Comparison of ENCODE assay signal across 31 mouse cellular contexts in genomic region chr11:26600692-26601091, GRCm38 (mm10). TPM values are rescaled to one million over a fixed set of nuclear protein-coding genes. Genes with fewer than 3 reads are reported as not detected.
A peak's percentile ranks its signal among the peaks of the same experiment; 100 is the strongest.
DNase-seq lines count a peak whose midpoint lies in the region; ATAC-seq lines count a peak whose summit lies in the region.
"Had no signal": no experiment of that assay in that cellular context is flagged by ENCODE, and none has a peak within 500 bp of the region (broad histone marks: within the 10 kb centered on the region; RNA-seq: fewer than 3 reads in every experiment).

No protein-coding gene starts in this region.

- DNase-seq in frontal cortex, adult 2 months (ENCODE audit: extremely low spot score in 1 of 2, low spot score in 1 of 2), result peak; percentile 32 to 53
- DNase-seq in frontal cortex, postnatal 25 days (ENCODE audit: low spot score in 2 of 2), result no peak
- peak; percentile 66 for DNase-seq in A20 (ENCODE audit: low read depth, low spot score)
- peak; percentile 67 for DNase-seq in brain, adult 2 months (ENCODE audit: low read depth, low spot score)
- no peak for DNase-seq in right cerebral cortex, postnatal 4 days
- DNase-seq in embryo, embryonic 10.5 days (ENCODE audit: low spot score), result no peak
- DNase-seq: adrenal gland, postnatal 10 days; cerebellum, adult 9-10 months; gastrocnemius, postnatal 25 days; heart, adult 2 months; heart, postnatal 14 days; kidney, adult 2 months; kidney, postnatal 10 days; liver, embryonic 13.5 days; lung, embryonic 14.5 days; lung, postnatal 36 days; thymus, postnatal 25 days had no signal

- peak; percentile 58 for ATAC-seq in megakaryocyte, adult 5-6 weeks (ENCODE audit: poor library complexity, severe bottlenecking)
- no peak; the same call in 1 of the 2 replicates for ATAC-seq in monocyte, adult 5-6 weeks (replicated peaks; ENCODE audit: insufficient number of reproducible peaks, low FRiP score, low TSS enrichment, poor library complexity, severe bottlenecking)
- ATAC-seq: forebrain, embryonic 13.5 days; inflammation-experienced regulatory T-cells, adult 6 months had no signal

RNA-seq across cellular contexts. Expression of gene Vrk2, which starts 6.9 kb away (rescaled TPM):
- 2.1 TPM in 2 replicates for polyA plus RNA-seq in frontal cortex, adult 2 months (2012; rRNA removed)
- 84.0 and 91.6 TPM in 2 replicates for total RNA-seq in megakaryocyte, adult 5-6 weeks (2015)
- 76.1 and 77.0 TPM in 2 replicates for total RNA-seq in megakaryocyte, adult 5-6 weeks (2017)
- 47.2 to 74.0 TPM (median 63.8 TPM) in 3 replicates for total RNA-seq in monocyte, adult 5-6 weeks (2017)

RNA-seq across cellular contexts. Expression of gene Gm6899, which starts 7.7 kb away (rescaled TPM):
- not detected in 2 replicates for polyA plus RNA-seq in frontal cortex, adult 2 months (2012; rRNA removed)
- total RNA-seq in megakaryocyte, adult 5-6 weeks (2015), result not detected in 2 replicates
- not detected in 2 replicates for total RNA-seq in megakaryocyte, adult 5-6 weeks (2017)
- not detected in 3 replicates for total RNA-seq in monocyte, adult 5-6 weeks (2017)
- total RNA-seq: adrenal gland, postnatal 10 days; gastrocnemius, postnatal 25 days; heart, adult 2 months; heart, postnatal 14 days; layer of hippocampus, postnatal 10 days; midbrain, postnatal 0 days had no signal
- polyA plus RNA-seq: brain, embryonic 14.5 days; embryonic facial prominence, embryonic 13.5 days; erythroblast, embryonic 14.5 days; forebrain, embryonic 13.5 days; heart, adult 2 months; hindbrain, embryonic 14.5 days; inflammation-experienced regulatory T-cells, adult 6 months; kidney, adult 2 months; limb, embryonic 11.5 days; lung, embryonic 14.5 days; midbrain, embryonic 11.5 days; midbrain, postnatal 0 days; neural tube, embryonic 15.5 days; stomach, embryonic 14.5 days had no signal

Comparison
In these comparisons a context has a peak if more than half of its experiments do, and no peak if none do; other contexts are left out.
1. DNase-seq: peak in frontal cortex, adult 2 months (2 of 2), A20 (single experiment) and brain, adult 2 months (single experiment); none in frontal cortex, postnatal 25 days (0 of 2), right cerebral cortex, postnatal 4 days (single experiment) and embryo, embryonic 10.5 days (single experiment).